Mouse (Mus musculus) yolk sac, embryonic 10.5 days (tissue): Measurements from ENCODE around the gene Fanca.
"Not testable (repeated sequence)": the region's sequence is repeated elsewhere in the genome, so short reads cannot be mapped to it uniquely, and the experiment has no call there.

Experiments
- DNase-seq: peaks from one replicate; pipeline ENCODE4 v3.0.0-alpha.2; 2017; ENCODE audit warnings: low spot score

Gene Fanca

GRCm38 (mm10) chr8:123271147-123271546 lies 47.2 kb downstream of the Fanca start:
- DNase-seq: no peak

GRCm38 (mm10) chr8:123267926-123268656 lies 50.3 kb downstream of the Fanca start:
- DNase-seq: peak; percentile 55

- not testable (repeated sequence) for DNase-seq
These were observed 60.8 kb downstream of the Fanca start for GRCm38 (mm10) chr8:123257593-123257992.

GRCm38 (mm10) chr8:123257114-123257513 lies 61.3 kb downstream of the Fanca start:
- no peak for DNase-seq

- DNase-seq: no peak
These were observed 63.2 kb downstream of the Fanca start for GRCm38 (mm10) chr8:123255170-123255569.

- peak; percentile 89 for DNase-seq
These were observed 64.1 kb downstream of the Fanca start, which contains the start of the genes Zfp276 and Vps9d1 for GRCm38 (mm10) chr8:123254099-123254885. Gene Zfp276, plus strand, starts transcription at chr8:123254195. Gene Vps9d1, minus strand, starts transcription at chr8:123254348.

GRCm38 (mm10) chr8:123253451-123254098 lies 64.8 kb downstream of the Fanca start:
- DNase-seq: no peak

- DNase-seq: no peak
These were observed 65.5 kb downstream of the Fanca start for GRCm38 (mm10) chr8:123252925-123253324.

- DNase-seq: no peak
These were observed 67.4 kb downstream of the Fanca start for GRCm38 (mm10) chr8:123250940-123251339.

GRCm38 (mm10) chr8:123248596-123248995 lies 69.8 kb downstream of the Fanca start:
- DNase-seq: no peak

GRCm38 (mm10) chr8:123247748-123248147 lies 70.6 kb downstream of the Fanca start:
- DNase-seq: no peak

GRCm38 (mm10) chr8:123245543-123245942 lies 72.8 kb downstream of the Fanca start:
- no peak for DNase-seq

- DNase-seq: peak; percentile 61
These were observed 74.0 kb downstream of the Fanca start for GRCm38 (mm10) chr8:123244382-123244781.

- no peak for DNase-seq
These were observed 75.3 kb downstream of the Fanca start for GRCm38 (mm10) chr8:123243053-123243452.

GRCm38 (mm10) chr8:123242107-123242923 lies 76.1 kb downstream of the Fanca start:
- DNase-seq: no peak

GRCm38 (mm10) chr8:123239398-123239797 lies 79.0 kb downstream of the Fanca start:
- no peak for DNase-seq

GRCm38 (mm10) chr8:123235520-123236497 lies 82.6 kb downstream of the Fanca start, which contains the start of gene Spata2l:
Gene Spata2l, minus strand, starts transcription at chr8:123236233.
- DNase-seq: peak; percentile 90

- no peak for DNase-seq
These were observed 83.4 kb downstream of the Fanca start for GRCm38 (mm10) chr8:123234918-123235519.

- DNase-seq: no peak
These were observed 84.6 kb downstream of the Fanca start for GRCm38 (mm10) chr8:123233760-123234159.

GRCm38 (mm10) chr8:123233300-123233699 lies 85.1 kb downstream of the Fanca start:
- no peak for DNase-seq
